Mouse (Mus musculus): Measurements from ENCODE around the gene Tsga13. TPM values are rescaled to one million over a fixed set of nuclear protein-coding genes. Genes with fewer than 3 reads are reported as not detected.

Tsga13 gene
- polyA plus RNA-seq (2017; shearing (Covaris generic)): not detected

GRCm38 (mm10) chr6:30915473-30915872, at the start of gene Tsga13:
Gene Tsga13 (minus strand): TSS chr6:30915573.
- ATAC-seq: no peak

DNA sequence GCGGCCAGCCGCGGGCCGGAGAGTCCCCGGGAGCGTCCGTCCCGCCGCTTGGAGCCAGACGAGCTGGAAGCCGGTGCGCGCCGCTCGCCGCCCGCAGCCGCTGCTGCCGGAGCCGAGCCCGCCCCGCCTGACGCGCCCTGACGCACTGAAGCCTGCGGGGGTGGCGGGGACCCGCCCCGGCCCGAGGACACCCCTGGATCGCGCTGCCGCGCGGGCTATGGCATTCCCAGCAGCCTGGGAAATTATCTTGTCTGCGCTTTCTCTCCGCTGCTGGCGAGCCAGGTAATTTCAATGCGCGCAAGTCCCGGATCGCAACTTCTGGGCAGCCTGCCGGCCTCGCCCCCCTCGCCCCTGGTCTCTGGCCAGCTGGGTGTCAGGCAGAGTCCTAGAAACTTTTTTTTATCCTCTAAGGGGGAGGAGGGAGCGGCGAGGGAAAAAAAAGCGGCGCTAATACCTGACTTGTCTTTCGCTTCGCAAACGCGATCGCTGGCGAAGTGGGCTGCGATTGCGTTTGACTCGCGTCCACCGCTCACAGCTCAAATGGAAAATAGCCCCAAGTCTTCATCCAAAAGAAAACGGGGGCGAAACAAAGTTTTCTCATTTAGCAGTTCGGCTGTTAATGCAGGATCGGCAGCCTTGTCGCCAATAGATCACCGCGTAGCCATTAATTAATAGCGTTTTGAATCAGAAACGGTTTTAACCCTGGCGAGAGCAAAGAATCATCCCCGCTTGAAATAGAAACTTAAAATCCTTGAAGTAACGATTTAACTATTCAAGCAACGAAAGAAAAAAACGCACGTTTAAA, 43.6 kb upstream of the Tsga13 start, which contains the start of gene Klf14:
Gene Klf14, minus strand, starts transcription at position 343 of the 805 bp plus-strand sequence.
- no peak for ATAC-seq

GRCm38 (mm10) chr6:30957784-30958735, 42.7 kb upstream of the Tsga13 start:
- ATAC-seq: no peak

DNA sequence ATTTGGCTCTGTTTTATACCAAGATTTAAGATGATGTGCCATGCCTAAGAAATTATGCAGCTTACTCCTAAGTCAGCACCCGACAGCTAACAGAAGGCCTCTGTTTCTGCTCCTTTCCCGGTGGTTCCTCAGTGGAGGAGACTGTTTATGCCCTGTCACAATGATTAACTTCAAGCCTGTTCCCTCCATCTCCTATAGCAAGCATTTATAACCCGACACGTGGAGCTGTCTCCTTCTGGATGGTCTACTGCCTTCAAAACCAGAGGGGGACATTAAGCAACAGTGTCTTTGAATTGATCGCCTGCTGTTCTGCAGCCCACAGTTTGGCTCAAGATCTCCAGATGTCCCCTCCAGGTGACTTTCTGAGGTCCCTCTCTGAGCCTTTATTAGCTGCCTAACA, 23.9 kb upstream of the Tsga13 start:
- no peak for ATAC-seq

DNA sequence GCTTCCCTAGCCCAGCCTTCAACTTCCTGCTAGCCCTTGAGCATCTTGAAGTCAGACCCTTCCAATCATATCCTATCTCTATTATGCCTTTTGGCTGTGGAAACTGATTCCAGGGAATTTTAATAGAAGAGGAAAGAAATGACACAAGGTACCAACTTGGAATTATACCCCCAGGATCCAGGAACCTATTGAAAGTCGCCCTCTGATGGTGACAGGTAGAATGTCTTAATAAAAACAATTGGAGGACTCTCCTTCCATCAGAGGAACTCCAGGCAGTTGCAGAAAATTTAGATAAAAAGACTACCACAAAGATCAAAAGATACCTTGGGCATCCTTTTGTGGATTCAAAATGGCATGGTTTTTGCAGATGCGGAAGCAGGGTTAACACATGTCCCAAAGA, 7.4 kb upstream of the Tsga13 start:
- no peak for ATAC-seq

DNA sequence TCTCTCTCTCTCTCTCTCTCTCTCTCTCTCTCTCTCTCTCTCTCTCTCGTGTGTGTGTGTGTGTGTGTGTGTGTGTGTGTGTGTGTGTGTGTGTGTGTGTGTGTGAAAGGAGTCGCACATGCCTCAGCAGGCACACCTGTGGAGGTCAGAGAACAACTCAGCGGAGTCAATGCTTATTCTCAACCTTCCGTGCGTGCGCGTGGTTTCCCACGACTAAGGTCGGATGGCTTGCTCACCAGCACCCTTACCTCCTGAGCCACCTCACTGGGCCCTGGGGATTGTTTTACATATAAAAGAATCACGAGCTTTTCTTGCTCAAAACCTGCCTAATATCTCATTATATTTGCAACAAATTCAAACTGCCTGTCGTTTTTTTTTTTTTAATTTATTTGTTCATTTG, 6.5 kb upstream of the Tsga13 start:
- ATAC-seq: no peak

DNA sequence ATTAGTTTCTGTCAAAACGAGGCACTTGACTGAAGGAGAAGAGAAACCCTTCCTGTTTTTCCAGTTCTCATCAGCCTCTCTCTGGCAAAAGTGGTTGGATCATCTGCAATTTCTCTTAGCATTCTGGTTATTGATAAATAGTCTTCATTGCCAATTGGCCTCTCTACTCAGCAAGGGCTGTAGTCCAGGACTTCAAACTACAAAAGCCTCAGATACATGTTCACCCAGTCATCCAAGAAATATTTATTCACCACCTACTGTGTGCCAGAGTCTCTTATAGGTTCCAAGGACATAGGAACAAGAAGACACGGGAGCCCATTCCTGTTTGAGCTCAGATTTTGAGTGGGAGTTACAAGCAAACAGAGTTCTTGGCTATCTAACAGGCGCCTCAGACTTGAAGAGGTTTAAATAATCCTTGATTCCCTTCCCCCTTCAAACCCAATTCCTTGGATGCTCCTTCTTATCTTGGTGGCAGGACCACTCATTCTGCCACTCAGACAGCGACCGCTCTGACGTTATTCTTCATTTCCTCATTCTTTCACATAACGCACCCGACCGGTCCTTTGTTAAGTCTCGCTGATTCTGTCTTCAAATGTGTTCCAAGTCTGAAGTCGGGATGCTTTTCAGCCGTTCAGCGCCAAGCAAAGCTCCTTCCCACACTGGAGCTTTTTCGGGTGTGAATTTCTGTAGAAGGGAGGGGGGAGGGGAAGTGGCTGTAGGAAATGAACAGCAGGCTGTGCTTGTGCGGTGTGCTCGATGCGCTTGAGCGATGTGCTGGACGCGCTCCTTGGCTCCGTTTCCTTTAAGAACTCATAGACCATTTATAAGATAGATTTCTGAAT, 5.7 kb upstream of the Tsga13 start:
- ATAC-seq: no peak

- ATAC-seq: no peak
These were observed 7.4 kb downstream of the Tsga13 start for GRCm38 (mm10) chr6:30907970-30908369.

DNA sequence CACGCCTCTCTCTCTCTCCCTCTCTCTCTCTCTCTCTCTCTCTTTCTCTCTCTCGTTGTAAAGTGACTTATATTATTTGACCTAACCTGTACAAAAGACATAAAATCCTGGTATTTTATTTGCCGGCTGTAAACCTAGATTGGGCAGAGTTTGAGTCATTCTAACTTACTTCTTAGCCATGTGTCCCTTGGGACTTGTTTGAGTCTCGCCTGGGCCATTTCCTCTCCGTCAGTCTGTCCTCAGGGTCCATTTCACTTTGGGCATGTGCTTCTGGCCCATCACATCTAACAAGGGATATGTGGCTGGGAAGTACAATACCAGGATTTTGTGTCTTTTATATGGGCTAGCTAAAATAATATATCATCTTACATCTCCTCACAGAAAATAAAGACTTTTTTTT, 10.5 kb downstream of the Tsga13 start:
- ATAC-seq: no peak

DNA sequence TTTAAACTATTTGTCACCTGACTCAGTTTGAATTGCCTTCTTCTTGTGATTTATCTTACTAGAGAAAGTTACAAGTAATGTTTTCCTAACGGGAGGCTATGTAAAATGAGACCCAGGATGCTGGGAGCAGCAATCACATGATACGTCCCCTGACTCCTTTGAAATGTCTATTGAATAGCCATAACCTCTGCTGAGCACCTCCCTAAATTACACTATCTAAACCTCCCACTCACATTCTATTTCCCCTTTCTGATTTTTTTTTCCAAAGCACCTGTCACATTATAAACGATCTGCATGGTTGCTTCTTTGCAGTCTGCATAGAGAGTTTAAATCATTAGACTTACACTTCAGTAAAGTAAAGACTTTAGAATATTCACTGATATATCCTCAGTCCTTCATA, 11.3 kb downstream of the Tsga13 start:
- no peak for ATAC-seq

GRCm38 (mm10) chr6:30897520-30897919, 17.9 kb downstream of the Tsga13 start:
- ATAC-seq: no peak

DNA sequence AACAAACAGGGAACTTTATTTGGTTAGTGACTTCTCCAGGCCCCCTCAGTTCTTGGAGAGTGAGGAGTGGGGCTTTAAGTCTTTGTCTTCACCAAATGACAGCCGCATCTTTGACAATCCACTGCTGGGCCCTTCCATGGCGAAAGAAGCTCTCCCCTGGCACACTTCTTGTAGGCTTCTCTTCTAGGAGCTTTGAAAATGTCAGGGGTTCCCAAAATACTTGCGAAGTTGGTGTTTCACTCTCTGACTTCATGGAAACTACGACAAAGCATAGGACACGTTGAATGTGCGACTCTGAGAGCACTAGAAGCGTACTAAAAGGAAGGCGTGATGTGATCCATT, 18.4 kb downstream of the Tsga13 start:
- no peak for ATAC-seq

GRCm38 (mm10) chr6:30896195-30896985, 19.0 kb downstream of the Tsga13 start, which contains the start of gene Copg2:
Gene Copg2 (minus strand): TSS chr6:30896794.
- ATAC-seq: peak; percentile 98

GRCm38 (mm10) chr6:30895819-30896194, 19.6 kb downstream of the Tsga13 start:
- peak; percentile 5 for ATAC-seq

DNA sequence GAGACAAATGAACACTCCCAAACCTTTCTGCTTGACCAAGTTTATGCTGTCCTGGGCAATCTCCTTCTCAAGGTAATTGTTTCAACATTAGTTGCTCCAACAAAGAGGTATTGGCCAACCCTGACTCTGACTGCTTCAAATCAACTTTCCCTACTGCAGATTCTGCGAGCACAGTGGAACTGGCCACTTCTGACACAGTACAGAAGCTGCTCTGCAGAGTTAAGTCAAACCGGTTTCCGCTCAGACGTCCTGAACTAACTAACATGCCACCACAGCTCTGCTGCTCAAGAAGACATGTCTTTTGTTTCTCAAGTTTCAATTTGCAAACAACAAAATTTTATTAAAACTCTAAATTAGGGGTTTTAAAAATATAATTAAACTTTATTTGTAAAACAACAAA, 22.3 kb downstream of the Tsga13 start:
- no peak for ATAC-seq

DNA sequence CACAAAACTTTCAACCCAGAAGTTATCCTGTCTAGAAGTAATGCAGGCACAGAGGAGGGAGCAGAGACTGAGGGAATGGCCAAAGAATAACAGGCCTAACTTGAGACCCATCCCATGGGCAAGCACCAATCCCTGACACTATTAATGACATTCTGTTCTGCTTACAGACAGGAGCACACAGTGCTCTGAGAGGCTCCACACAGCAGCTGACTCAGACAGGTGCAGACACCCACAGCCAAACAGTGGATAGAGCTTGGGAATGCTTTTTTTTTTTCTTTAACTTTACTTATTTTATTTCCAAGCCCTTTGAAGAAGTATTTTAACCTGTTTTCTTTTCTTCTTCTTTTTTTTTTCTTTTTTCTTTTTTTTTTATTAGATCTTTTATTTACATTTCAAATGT, 23.6 kb downstream of the Tsga13 start:
- ATAC-seq: no peak

DNA sequence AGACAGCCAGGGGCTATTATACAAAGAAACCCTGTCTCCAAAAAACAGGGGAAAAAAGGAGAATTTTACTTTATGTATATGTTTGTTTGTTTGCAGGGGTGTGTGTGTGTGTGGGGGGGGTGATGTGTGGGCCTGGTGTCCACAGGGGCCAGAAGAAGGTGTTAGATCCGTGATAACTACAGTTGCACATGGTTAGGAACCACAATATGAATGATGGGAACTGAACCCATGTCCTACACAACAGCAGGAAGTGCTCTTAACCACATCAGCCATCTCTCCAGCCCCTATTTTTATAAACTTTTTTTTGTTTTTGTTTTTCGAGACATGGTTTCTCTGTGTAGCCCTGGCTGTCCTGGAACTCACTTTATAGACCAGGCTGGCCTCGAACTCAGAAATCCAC, 30.5 kb downstream of the Tsga13 start:
- ATAC-seq: no peak

DNA sequence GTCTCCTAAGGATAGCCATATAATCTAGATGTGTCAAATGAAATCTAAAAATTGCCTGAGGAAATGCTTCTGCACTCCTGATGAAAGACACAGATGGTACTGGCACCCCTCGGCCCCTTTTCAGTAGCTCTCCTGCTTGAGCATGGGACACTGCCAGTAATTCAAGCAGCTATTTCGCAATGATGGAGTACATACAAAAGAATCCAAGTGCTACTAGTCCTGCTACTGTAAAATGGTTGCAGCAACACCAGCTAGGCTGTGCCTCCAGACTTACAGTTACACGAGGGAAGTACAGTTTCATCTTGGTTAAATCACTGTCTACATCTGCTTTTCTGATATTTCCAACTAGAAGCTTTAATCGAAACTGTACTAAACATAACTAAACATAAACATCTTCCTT, 31.9 kb downstream of the Tsga13 start:
- no peak for ATAC-seq

GRCm38 (mm10) chr6:30876661-30877060, 38.7 kb downstream of the Tsga13 start:
- ATAC-seq: no peak

- no peak for ATAC-seq
These were observed 48.9 kb downstream of the Tsga13 start for GRCm38 (mm10) chr6:30866501-30866900.

DNA sequence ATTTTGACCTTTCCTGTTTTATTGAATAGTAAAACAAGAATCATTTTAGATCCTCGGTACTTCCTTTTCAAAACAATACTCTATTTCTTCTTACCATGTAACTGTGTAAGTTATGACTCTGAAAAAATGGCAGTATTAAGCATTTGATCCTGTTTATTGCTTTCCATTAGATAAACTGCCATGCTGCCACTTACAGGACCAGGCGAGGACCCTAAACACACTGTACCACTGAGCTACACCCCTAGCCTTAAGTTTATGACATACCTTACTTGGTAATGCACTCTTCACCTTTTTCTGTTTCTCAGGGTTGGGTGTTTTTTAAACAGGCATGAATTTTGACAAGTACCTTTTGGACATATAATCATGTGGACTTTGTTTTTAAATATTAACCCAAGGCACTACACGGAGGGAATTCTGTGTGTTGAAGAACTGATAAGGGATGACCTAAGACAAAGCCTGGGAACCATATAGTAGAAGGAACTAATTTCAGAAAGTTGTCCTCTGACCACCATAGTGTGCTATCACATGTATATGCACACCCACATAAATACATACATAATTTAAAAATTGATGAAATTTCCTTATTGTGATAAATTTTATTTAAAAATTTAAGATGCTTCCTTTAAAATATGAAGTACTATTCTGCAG, 50.2 kb downstream of the Tsga13 start:
- ATAC-seq: no peak
